Mouse (Mus musculus) neural tube, embryonic 12.5 days (tissue): ENCODE data around the gene Faap100. TPM values are rescaled to one million over a fixed set of nuclear protein-coding genes. Genes with fewer than 3 reads are reported as not detected.
"Not testable (repeated sequence)": the region's sequence is repeated elsewhere in the genome, so short reads cannot be mapped to it uniquely, and the experiment has no call there.

Source experiments
- ATAC-seq: fragments of 200-750 bp; cut with Nextera tagmentation; 2 replicates; pipeline ENCODE4 v1.8.0; 2017; ENCODE audit warnings: low read depth, mild to moderate bottlenecking, moderate TSS enrichment, moderate library complexity; ENCODE audit not compliant: low FRiP score
- H3K27ac ChIP-seq: fragments of 300-500 bp; sonication (generic); 2 replicates; pipeline ENCODE4 v1.5.1; 2016
- H3K27me3 ChIP-seq: fragments of 300-500 bp; sonication (generic); replicated peaks from 2 replicates; pipeline ENCODE4 v1.6.1; 2016; ENCODE audit warnings: mild to moderate bottlenecking
- H3K36me3 ChIP-seq: fragments of 300-500 bp; sonication (generic); 2 replicates; pipeline ENCODE4 v1.6.1; 2016; ENCODE audit warnings: mild to moderate bottlenecking
- H3K4me1 ChIP-seq: fragments of 300-500 bp; sonication (generic); 2 replicates; pipeline ENCODE4 v1.6.1; 2016
- H3K4me2 ChIP-seq: fragments of 300-500 bp; sonication (generic); replicated peaks from 2 replicates; pipeline ENCODE4 v1.6.1; 2016; ENCODE audit warnings: mild to moderate bottlenecking
- H3K4me3 ChIP-seq: fragments of 300-500 bp; sonication (generic); 2 replicates; pipeline ENCODE4 v1.5.1; 2016
- H3K9ac ChIP-seq: fragments of 300-500 bp; sonication (generic); 2 replicates; pipeline ENCODE4 v1.6.1; 2016; ENCODE audit warnings: mild to moderate bottlenecking
- H3K9me3 ChIP-seq: fragments of 300-500 bp; sonication (generic); 2 replicates; pipeline ENCODE4 v1.6.1; 2016; ENCODE audit warnings: mild to moderate bottlenecking
- WGBS: fragments of 180-500 bp; shearing (Covaris S2); methylation state at CpG from one replicate; pipeline ENCODE4 v1.1.7; 2016; 5-methylcytosine and 5-hydroxymethylcytosine counted together
- polyA plus RNA-seq: library from polyadenylated mRNA; unstranded; fragments of >200 nt; fragmentation: Nextera tagmentation; extraction: Ambion mirVana; gene quantifications from 2 replicates; pipeline ENCODE4 v1.2.1, GENCODE M21; 2016

Gene Faap100
- polyA plus RNA-seq, 1 experiment from 2014 or later, result 51.0 TPM

- peaks cover 49% of the 10 kb centered on the region for H3K4me1 ChIP-seq
- 3% methylated on average over 53 of the region's 53 CpGs for WGBS
- H3K9ac ChIP-seq, result peak overlapping the region; percentile 100
- H3K4me3 ChIP-seq, result peak overlapping the region; percentile 100
- peak overlapping the region; percentile 99 for H3K27ac ChIP-seq
- H3K4me2 ChIP-seq, result peak overlapping the region; percentile 92
- no peaks in the 10 kb centered on the region for H3K9me3 ChIP-seq
- H3K27me3 ChIP-seq, result 0 out of 2 replicates have a peak, but pooled peaks cover 3% of the 10 kb centered on the region
- peaks cover 17% of the 10 kb centered on the region for H3K36me3 ChIP-seq
- peak; percentile 42 for ATAC-seq
Observed at GRCm38 (mm10) chr11:120348684-120349370, 29.7 kb downstream of the Faap100 start.

GRCm38 (mm10) chr11:120347791-120348683 lies 30.5 kb downstream of the Faap100 start, which contains the start of gene Actg1:
Actg1 (minus strand) TSS chr11:120348542.
- ATAC-seq, result peak; percentile 73
- H3K9me3 ChIP-seq, result no peaks in the 10 kb centered on the region
- peak within 1 kb of the TSS; percentile 92 for H3K4me2 ChIP-seq
- no peaks in the 10 kb centered on the region for H3K27me3 ChIP-seq
- H3K27ac ChIP-seq, result peak within 1 kb of the TSS; percentile 99
- H3K9ac ChIP-seq, result peak within 1 kb of the TSS; percentile 100
- H3K4me3 ChIP-seq, result peak within 1 kb of the TSS; percentile 100
- H3K36me3 ChIP-seq, result peaks cover 17% of the 10 kb centered on the region
- 2% methylated on average over 103 of the region's 103 CpGs for WGBS
- peaks cover 42% of the 10 kb centered on the region for H3K4me1 ChIP-seq

GRCm38 (mm10) chr11:120347301-120347700 lies 31.3 kb downstream of the Faap100 start:
- H3K9me3 ChIP-seq, result no peaks in the 10 kb centered on the region
- peak overlapping the region; percentile 100 for H3K4me3 ChIP-seq
- peak overlapping the region; percentile 23; the same call in 1 of the 2 replicates for H3K27ac ChIP-seq
- H3K36me3 ChIP-seq, result peaks cover 17% of the 10 kb centered on the region
- peak overlapping the region; percentile 92 for H3K4me2 ChIP-seq
- H3K9ac ChIP-seq, result peak overlapping the region; percentile 100
- no peaks in the 10 kb centered on the region for H3K27me3 ChIP-seq
- no peak for ATAC-seq
- H3K4me1 ChIP-seq, result peaks cover 35% of the 10 kb centered on the region
- WGBS, result 12% methylated on average over 10 of the region's 10 CpGs

GRCm38 (mm10) chr11:120346383-120347034 lies 32.1 kb downstream of the Faap100 start:
- ATAC-seq, H3K27me3 ChIP-seq, H3K9me3 ChIP-seq, H3K27ac ChIP-seq: not testable (repeated sequence)
- H3K4me3 ChIP-seq, result peak overlapping the region; percentile 45
- peak overlapping the region; percentile 73 for H3K4me2 ChIP-seq
- peak overlapping the region; percentile 69 for H3K9ac ChIP-seq
- peaks cover 17% of the 10 kb centered on the region for H3K36me3 ChIP-seq
- peaks cover 29% of the 10 kb centered on the region for H3K4me1 ChIP-seq
- 69% methylated on average over 11 of the region's 13 CpGs for WGBS

GRCm38 (mm10) chr11:120345067-120345681 lies 33.4 kb downstream of the Faap100 start:
- H3K4me2 ChIP-seq, result peak overlapping the region; percentile 57
- no peak for ATAC-seq
- H3K9me3 ChIP-seq, result 0 out of 2 replicates have a peak, but pooled peaks cover 3% of the 10 kb centered on the region
- H3K4me1 ChIP-seq, result peaks cover 16% of the 10 kb centered on the region
- no peaks in the 10 kb centered on the region for H3K27me3 ChIP-seq
- H3K4me3 ChIP-seq, result peak overlapping the region; percentile 18
- peaks cover 17% of the 10 kb centered on the region for H3K36me3 ChIP-seq
- 34% methylated on average over 1 of the region's 1 CpGs for WGBS
- no peak overlapping the region for H3K27ac ChIP-seq
- H3K9ac ChIP-seq, result 0 out of 2 replicates have a peak overlapping the region, but pooled peaks have one; percentile 5

- no peaks in the 10 kb centered on the region for H3K27me3 ChIP-seq
- WGBS, result 67% methylated on average over 5 of the region's 5 CpGs
- H3K9ac ChIP-seq, result no peak overlapping the region
- peak overlapping the region; percentile 57 for H3K4me2 ChIP-seq
- H3K4me3 ChIP-seq, result no peak overlapping the region
- H3K27ac ChIP-seq, result no peak overlapping the region
- H3K9me3 ChIP-seq, result 0 out of 2 replicates have a peak, but pooled peaks cover 3% of the 10 kb centered on the region
- peaks cover 17% of the 10 kb centered on the region for H3K36me3 ChIP-seq
- no peak for ATAC-seq
- peaks cover 10% of the 10 kb centered on the region for H3K4me1 ChIP-seq
Observed at GRCm38 (mm10) chr11:120344310-120344920, 34.1 kb downstream of the Faap100 start.

- Histone ChIP-seq H3K36me3 (peaks cover 17% of the 10 kb centered on the region), H3K4me3 (no peak overlapping the region), H3K27me3 (no peaks in the 10 kb centered on the region), H3K9ac (no peak overlapping the region), H3K9me3 (0 out of 2 replicates have a peak, but pooled peaks cover 3% of the 10 kb centered on the region), H3K4me2 (no peak overlapping the region), H3K27ac (no peak overlapping the region), H3K4me1 (peaks cover 5% of the 10 kb centered on the region)
- WGBS, result 77% methylated on average over 5 of the region's 5 CpGs
- ATAC-seq, result no peak
Observed at GRCm38 (mm10) chr11:120343519-120344309, 34.9 kb downstream of the Faap100 start.

- Histone ChIP-seq H3K9me3 (0 out of 2 replicates have a peak, but pooled peaks cover 3% of the 10 kb centered on the region), H3K36me3 (peaks cover 17% of the 10 kb centered on the region), H3K4me2 (no peak overlapping the region), H3K27ac (no peak overlapping the region), H3K4me1 (peaks cover 5% of the 10 kb centered on the region), H3K9ac (no peak overlapping the region), H3K4me3 (no peak overlapping the region), H3K27me3 (no peaks in the 10 kb centered on the region)
- no peak for ATAC-seq
- WGBS, result 93% methylated on average over 5 of the region's 5 CpGs
Observed at GRCm38 (mm10) chr11:120342656-120343160, 35.9 kb downstream of the Faap100 start.

- 87% methylated on average over 4 of the region's 4 CpGs for whole genome bisulfite sequencing
- H3K9ac ChIP-seq, result no peak overlapping the region
- peaks cover 5% of the 10 kb centered on the region for H3K4me1 ChIP-seq
- H3K27ac ChIP-seq, result no peak overlapping the region
- ATAC-seq, result no peak
- no peak overlapping the region for H3K4me2 ChIP-seq
- peaks cover 12% of the 10 kb centered on the region for H3K36me3 ChIP-seq
- H3K27me3 ChIP-seq, result no peaks in the 10 kb centered on the region
- 0 out of 2 replicates have a peak, but pooled peaks cover 3% of the 10 kb centered on the region for H3K9me3 ChIP-seq
- no peak overlapping the region for H3K4me3 ChIP-seq
Observed at GRCm38 (mm10) chr11:120341661-120342060, 36.9 kb downstream of the Faap100 start.

GRCm38 (mm10) chr11:120339978-120340513 lies 38.5 kb downstream of the Faap100 start:
- Histone ChIP-seq H3K36me3 (peaks cover 3% of the 10 kb centered on the region), H3K4me2 (no peak overlapping the region), H3K27me3 (no peaks in the 10 kb centered on the region), H3K4me1 (peaks cover under 1% of the 10 kb centered on the region), H3K9ac (no peak overlapping the region), H3K9me3 (0 out of 2 replicates have a peak, but pooled peaks cover 3% of the 10 kb centered on the region), H3K4me3 (no peak overlapping the region), H3K27ac (no peak overlapping the region)
- no peak for ATAC-seq
- 91% methylated on average over 10 of the region's 10 CpGs for WGBS
